Mouse (Mus musculus): ENCODE measurements around the gene Gm11111.

Gm11111 gene

DNA sequence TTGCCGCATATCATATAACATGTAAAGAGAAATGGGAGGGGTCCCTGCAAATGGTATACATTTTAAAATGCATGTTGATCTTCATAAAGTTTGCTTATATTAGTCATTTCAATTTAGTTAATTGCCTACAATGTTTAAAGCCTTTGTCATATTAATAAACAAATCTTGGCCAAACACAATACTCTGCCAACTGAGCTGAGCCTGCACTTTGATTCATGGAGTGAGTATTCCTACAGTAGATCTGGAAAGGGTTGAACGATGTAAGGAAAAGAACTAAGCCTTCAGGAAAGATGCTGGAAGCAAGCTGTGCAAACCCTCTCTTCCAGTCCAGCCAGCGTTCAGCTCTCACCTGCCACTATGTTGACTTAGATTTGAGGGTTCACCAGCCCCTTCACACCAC, 29.6 kb downstream of the Gm11111 start:
- no peak for DNase-seq (ENCODE audit: low spot score)

GRCm38 (mm10) chr5:98585915-98586314, 33.4 kb downstream of the Gm11111 start:
- no peak for DNase-seq (ENCODE audit: low spot score)
